Mouse (Mus musculus) sigmoid colon, adult 10 weeks (tissue): Measurements from ENCODE around the gene Lpin2. TPM values are rescaled to one million over a fixed set of nuclear protein-coding genes. Genes with fewer than 3 reads are reported as not detected.

Source experiments
- polyA plus RNA-seq: library from polyadenylated mRNA; stranded (reverse); fragments of 350-450 nt; fragmentation: Illumina TruSeq; extraction: RNeasy Lipid Tissue Mini Kit (QIAGEN cat#74804); gene quantifications from one replicate; pipeline ENCODE4 v1.2.3, GENCODE M21; 2014; ENCODE audit warnings: low read depth, low replicate concordance

Lpin2 gene
- 30.8 TPM for polyA plus RNA-seq

DNA sequence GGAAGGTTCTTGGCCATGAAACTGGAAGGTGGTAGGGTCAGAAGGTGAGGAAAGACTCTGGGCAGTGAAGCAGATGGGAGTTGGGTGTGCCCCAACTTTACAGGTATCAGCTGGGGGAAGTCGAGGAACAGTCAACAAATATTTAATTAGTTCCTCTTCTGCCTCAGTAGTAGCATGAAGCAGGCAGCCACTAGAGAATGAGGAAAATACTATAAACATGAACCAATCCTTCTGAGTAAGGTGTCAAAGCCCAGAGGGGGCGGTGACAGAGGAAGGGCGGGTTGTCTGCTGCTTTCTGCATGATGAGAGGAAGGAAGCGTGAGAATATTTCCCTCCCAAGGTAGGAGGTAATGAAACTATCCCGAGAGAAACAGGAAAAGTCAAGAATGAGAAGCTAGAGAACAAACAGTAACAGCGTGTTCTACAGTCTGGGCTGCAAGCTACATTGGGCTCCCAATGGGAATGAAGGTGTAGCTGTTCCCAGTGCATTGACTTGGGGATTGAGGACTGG lies at the start of gene Lpin2:
TSS of gene Lpin2 (plus strand) at position 350 of the 511 bp plus-strand sequence.

Other genes starting within 250 kb of the Lpin2 start
- gene Myom1, start 179.9 kb upstream of the Lpin2 start, polyA plus RNA-seq, result 39.5 TPM
- 139 TPM for gene Myl12a, start 179.7 kb upstream of the Lpin2 start, polyA plus RNA-seq
- gene Emilin2, start 129.4 kb downstream of the Lpin2 start, polyA plus RNA-seq, result 2.7 TPM